Mouse (Mus musculus): ENCODE data around the gene Plcl2. TPM values are rescaled to one million over a fixed set of nuclear protein-coding genes. Genes with fewer than 3 reads are reported as not detected.

Gene Plcl2
- 7.3 and 7.8 TPM in 2 replicates for polyA plus RNA-seq (2014; fragmentation: Nextera tagmentation; extraction: Ambion mirVana)

DNA sequence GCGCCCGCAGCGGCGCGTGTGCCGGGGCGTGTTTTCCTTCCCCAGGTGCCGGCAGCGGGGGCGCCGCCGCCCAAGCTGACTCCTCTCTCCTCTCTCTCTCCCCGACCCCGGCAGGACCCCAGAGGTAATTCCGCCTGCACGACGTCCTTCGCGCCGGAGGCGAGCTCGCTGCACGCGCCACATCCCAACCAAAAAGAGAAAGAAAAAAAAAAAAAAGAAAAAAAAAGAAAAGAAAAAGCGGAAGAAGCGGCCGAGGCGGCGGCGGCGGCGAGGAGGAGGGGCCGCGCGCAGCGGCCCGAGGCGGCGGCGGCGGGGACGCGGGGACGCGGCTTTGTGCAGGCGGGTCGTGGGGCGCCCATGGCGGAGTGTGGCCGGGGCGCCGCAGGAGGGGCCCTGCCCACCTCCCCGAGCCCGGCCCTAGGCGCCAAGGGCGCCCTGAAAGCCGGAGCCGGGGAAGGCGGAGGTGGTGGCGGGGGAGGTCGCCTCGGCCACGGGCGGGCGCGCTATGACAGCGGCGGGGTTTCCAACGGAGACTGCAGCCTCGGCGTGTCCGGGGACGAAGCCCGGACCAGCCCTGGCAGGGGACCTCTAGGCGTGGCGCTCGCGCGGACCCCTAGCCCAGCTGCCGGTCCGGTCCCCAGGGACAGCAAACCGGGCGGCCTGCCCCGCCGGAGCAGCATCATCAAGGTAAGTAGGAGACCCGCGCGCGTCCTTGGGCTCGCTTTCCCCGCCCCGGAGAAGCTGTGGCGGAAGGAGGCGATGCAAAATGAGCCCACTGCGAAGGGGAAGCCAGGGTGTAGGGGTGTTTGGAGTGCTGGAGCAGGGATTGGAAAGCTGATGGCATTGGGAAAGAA is at the start of gene Plcl2:
TSS of gene Plcl2 (plus strand) at position 153 of the 854 bp plus-strand sequence.
- DNase-seq (ENCODE audit: low spot score), result peak; percentile 60
- ATAC-seq (replicated peaks; ENCODE audit: insufficient number of reproducible peaks, low FRiP score, low TSS enrichment, low read depth), result peak; percentile 70
- WGBS, result under 1% methylated on average over 69 of the region's 95 CpGs
- H3K27me3 ChIP-seq (ENCODE audit: control insufficient read depth, insufficient read depth, low read length), result no peaks in the 10 kb centered on the region
- H3K27ac ChIP-seq (replicated peaks; ENCODE audit: low read depth, low read length), result peak within 1 kb of the TSS; percentile 71
- peaks cover 2% of the 10 kb centered on the region; the same call in 1 of the 2 replicates for H3K4me1 ChIP-seq (ENCODE audit: control insufficient read depth, insufficient read depth, low read length)
- no peaks in the 10 kb centered on the region for H3K9me3 ChIP-seq (replicated peaks; ENCODE audit: control insufficient read depth, low read length)
- peak within 1 kb of the TSS; percentile 89 for H3K9ac ChIP-seq (replicated peaks; ENCODE audit: low read length)
- peak within 1 kb of the TSS; percentile 55 for H3K4me2 ChIP-seq (ENCODE audit: low read depth, low read length)
- peak within 1 kb of the TSS; percentile 78 for H3K4me3 ChIP-seq (ENCODE audit: low read depth, low read length)
- no peaks in the 10 kb centered on the region for H3K36me3 ChIP-seq (replicated peaks; ENCODE audit: control insufficient read depth, insufficient read depth, low read depth, low read length)

DNA sequence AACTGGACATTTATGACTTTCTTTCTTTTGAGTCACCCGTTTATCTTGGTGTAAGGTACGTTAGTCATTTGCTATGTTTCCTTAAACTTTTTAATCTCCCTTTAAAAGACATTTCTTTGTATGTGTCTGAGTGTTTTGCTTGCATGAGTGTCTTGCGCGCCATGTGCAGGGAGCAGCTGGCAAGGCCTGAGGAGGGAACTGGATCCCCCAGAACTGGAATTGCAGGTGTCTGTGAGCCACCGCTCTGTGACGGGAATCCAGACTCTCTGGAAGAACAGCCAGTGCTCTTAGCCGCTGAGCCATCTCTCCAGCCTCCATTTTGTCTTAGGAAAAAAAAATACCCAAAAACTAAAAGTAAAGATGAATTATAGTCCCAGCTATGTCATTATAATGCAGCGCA is 48.9 kb upstream of the Plcl2 start:
- peak; percentile 5 for DNase-seq (ENCODE audit: low spot score)
- Histone ChIP-seq H3K27ac (replicated peaks; ENCODE audit: low read depth, low read length) (no peak overlapping the region), H3K4me3 (ENCODE audit: low read depth, low read length) (no peak overlapping the region), H3K4me1 (ENCODE audit: control insufficient read depth, insufficient read depth, low read length) (no peaks in the 10 kb centered on the region), H3K9ac (replicated peaks; ENCODE audit: low read length) (no peak overlapping the region), H3K4me2 (ENCODE audit: low read depth, low read length) (no peak overlapping the region), H3K9me3 (replicated peaks; ENCODE audit: control insufficient read depth, low read length) (no peaks in the 10 kb centered on the region), H3K36me3 (replicated peaks; ENCODE audit: control insufficient read depth, insufficient read depth, low read depth, low read length) (no peaks in the 10 kb centered on the region), H3K27me3 (ENCODE audit: control insufficient read depth, insufficient read depth, low read length) (no peaks in the 10 kb centered on the region)
- ATAC-seq (replicated peaks; ENCODE audit: insufficient number of reproducible peaks, low FRiP score, low TSS enrichment, low read depth), result no peak
- 80% methylated on average over 8 of the region's 8 CpGs for WGBS

DNA sequence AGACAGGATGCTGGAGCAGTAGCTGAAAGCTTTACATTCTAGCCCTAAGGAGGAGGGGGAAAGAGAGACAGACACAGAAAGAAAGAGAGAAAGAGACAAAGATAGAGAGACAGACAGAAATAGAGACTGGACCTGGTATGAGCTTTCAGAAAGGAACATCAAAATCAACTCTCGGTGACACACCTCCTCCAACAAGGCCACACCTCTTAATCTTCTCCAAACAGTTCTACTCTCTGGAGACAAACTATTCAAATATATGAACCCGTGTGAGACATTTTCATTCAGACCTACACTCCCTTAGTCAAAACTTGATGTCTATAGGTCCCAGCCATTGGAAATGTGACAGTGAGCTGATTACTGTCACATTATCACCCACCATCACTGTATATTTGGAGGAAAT is 41.8 kb upstream of the Plcl2 start:
- WGBS, result 81% methylated on average over 2 of the region's 2 CpGs
- no peak for DNase-seq (ENCODE audit: low spot score)
- no peak overlapping the region for H3K4me3 ChIP-seq (ENCODE audit: low read depth, low read length)

DNA sequence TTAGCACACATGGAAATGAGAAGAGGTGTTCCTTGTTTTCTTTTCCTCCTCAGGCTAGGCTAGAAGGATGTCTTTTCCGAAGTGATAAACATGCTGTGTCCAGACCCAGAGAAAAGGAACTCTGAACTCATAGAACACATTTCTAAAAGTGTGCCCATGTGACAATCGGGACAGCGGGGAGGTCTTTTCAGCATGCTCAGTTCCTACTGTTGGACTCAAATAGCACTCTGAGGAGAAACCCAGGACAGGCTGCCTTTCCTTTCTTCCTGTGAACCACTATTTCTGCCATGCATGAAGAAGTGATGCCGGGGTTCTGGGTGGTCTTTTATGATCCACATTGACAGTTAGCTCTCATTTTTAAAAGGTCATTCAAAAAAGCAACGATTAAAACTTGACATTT is 40.1 kb upstream of the Plcl2 start:
- H3K27me3 ChIP-seq (ENCODE audit: control insufficient read depth, insufficient read depth, low read length), result no peaks in the 10 kb centered on the region
- ATAC-seq (replicated peaks; ENCODE audit: insufficient number of reproducible peaks, low FRiP score, low TSS enrichment, low read depth) (no peak), DNase-seq (ENCODE audit: low spot score) (no peak)
- H3K4me1 ChIP-seq (ENCODE audit: control insufficient read depth, insufficient read depth, low read length), result peaks cover 4% of the 10 kb centered on the region; the same call in 1 of the 2 replicates
- H3K27ac ChIP-seq (replicated peaks; ENCODE audit: low read depth, low read length), result no peak overlapping the region
- H3K4me2 ChIP-seq (ENCODE audit: low read depth, low read length), result no peak overlapping the region
- no peaks in the 10 kb centered on the region for H3K9me3 ChIP-seq (replicated peaks; ENCODE audit: control insufficient read depth, low read length)
- no peak overlapping the region for H3K9ac ChIP-seq (replicated peaks; ENCODE audit: low read length)
- no peak overlapping the region for H3K4me3 ChIP-seq (ENCODE audit: low read depth, low read length)
- 80% methylated on average over 5 of the region's 5 CpGs for WGBS
- no peaks in the 10 kb centered on the region for H3K36me3 ChIP-seq (replicated peaks; ENCODE audit: control insufficient read depth, insufficient read depth, low read depth, low read length)

More for the DNA sequence above, 41.8 kb upstream of the Plcl2 start:
- H3K4me1 ChIP-seq (ENCODE audit: control insufficient read depth, insufficient read depth, low read length), result peaks cover 4% of the 10 kb centered on the region; the same call in 1 of the 2 replicates
- no peak overlapping the region for H3K9ac ChIP-seq (replicated peaks; ENCODE audit: low read length)
- no peaks in the 10 kb centered on the region for H3K36me3 ChIP-seq (replicated peaks; ENCODE audit: control insufficient read depth, insufficient read depth, low read depth, low read length)
- no peak for ATAC-seq (replicated peaks; ENCODE audit: insufficient number of reproducible peaks, low FRiP score, low TSS enrichment, low read depth)
- no peaks in the 10 kb centered on the region for H3K27me3 ChIP-seq (ENCODE audit: control insufficient read depth, insufficient read depth, low read length)
- no peak overlapping the region for H3K4me2 ChIP-seq (ENCODE audit: low read depth, low read length)
- H3K27ac ChIP-seq (replicated peaks; ENCODE audit: low read depth, low read length), result no peak overlapping the region
- no peaks in the 10 kb centered on the region for H3K9me3 ChIP-seq (replicated peaks; ENCODE audit: control insufficient read depth, low read length)

DNA sequence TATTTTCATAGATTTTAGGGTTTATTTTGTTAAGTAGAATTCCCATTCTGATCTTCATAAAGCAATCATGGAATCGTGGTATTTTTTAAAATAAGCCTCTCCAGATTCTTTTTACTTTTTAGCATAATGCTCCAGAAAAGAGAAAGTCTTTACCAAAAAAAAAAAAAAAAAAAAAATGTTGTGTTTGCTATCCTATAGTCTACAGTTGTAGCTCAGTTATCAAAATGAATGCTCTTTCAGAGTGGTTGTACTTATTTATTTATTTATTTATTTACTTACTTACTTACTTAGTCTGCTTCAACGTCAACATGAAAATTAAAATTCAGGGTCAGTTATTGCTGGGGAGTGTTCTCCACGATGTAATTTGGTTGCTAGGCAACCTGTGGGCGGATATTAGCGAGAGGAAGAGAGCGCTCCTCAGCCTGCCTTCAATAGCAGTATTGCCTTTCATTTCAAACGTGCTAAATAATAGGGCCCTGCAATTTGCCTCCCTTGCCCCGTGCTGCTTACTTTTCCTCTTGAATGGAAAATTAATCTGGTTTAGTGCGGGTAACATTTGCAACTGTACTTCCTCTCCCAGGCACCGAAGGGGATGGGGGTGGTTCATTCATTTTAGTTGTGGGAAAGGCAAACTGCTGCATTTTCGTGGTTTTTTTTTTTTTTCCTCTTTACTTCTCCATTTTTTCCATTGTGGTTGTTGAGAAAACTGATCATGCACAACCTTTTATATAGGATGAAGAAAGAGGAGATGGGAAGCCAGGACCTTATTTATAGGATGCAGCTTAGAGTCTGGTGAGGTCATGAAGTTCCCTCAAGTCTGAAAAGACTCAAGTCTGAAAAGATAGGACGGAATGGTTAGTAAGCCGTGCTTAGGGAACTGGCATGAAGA is 39.4 kb upstream of the Plcl2 start:
- no peak overlapping the region for H3K4me3 ChIP-seq (ENCODE audit: low read depth, low read length)
- H3K36me3 ChIP-seq (replicated peaks; ENCODE audit: control insufficient read depth, insufficient read depth, low read depth, low read length), result no peaks in the 10 kb centered on the region
- ATAC-seq (replicated peaks; ENCODE audit: insufficient number of reproducible peaks, low FRiP score, low TSS enrichment, low read depth), result peak; percentile 86; the same call in 1 of the 2 replicates
- peak; percentile 84 for DNase-seq (ENCODE audit: low spot score)
- H3K9me3 ChIP-seq (replicated peaks; ENCODE audit: control insufficient read depth, low read length), result no peaks in the 10 kb centered on the region
- no peak overlapping the region for H3K9ac ChIP-seq (replicated peaks; ENCODE audit: low read length)
- H3K4me2 ChIP-seq (ENCODE audit: low read depth, low read length), result 0 out of 2 replicates have a peak overlapping the region, but pooled peaks have one; percentile 1
- 29% methylated on average over 13 of the region's 13 CpGs for WGBS
- no peaks in the 10 kb centered on the region for H3K27me3 ChIP-seq (ENCODE audit: control insufficient read depth, insufficient read depth, low read length)
- H3K4me1 ChIP-seq (ENCODE audit: control insufficient read depth, insufficient read depth, low read length), result peaks cover 4% of the 10 kb centered on the region; the same call in 1 of the 2 replicates
- H3K27ac ChIP-seq (replicated peaks; ENCODE audit: low read depth, low read length), result peak overlapping the region; percentile 52; the same call in 1 of the 2 replicates

DNA sequence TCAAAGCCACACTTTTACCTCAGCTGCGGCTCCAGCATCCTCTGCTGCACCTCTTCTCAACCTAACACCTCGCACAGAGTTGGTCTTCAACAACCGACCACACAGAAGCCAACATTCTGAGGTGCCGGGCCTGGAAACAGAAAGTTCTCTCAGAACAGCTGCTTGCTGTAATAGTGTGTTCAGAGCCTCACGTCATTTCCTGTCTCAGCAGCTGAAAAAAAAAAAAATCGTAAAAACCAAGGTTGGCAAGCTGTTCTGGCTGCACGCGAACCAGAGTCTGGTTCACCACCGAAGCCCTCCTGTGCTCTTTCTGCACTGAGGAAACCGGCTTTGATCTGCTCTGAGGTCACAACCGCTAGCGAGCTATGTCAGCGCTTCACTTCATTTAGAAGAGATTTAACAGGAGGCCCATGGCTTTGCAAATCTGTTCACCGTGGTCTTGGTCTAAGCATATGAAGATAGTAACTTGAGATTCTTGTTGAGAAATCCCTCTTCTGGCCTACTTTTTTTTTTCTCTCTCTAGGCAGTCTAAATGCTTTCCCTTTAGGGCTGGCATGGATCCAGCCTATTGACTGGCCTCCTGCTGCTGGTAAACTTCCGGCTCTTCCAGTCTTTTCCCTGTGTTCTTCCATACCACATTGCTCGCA is 38.6 kb upstream of the Plcl2 start:
- 30% methylated on average over 16 of the region's 16 CpGs for WGBS
- no peak overlapping the region for H3K9ac ChIP-seq (replicated peaks; ENCODE audit: low read length)
- H3K4me3 ChIP-seq (ENCODE audit: low read depth, low read length), result no peak overlapping the region
- no peaks in the 10 kb centered on the region for H3K36me3 ChIP-seq (replicated peaks; ENCODE audit: control insufficient read depth, insufficient read depth, low read depth, low read length)
- H3K27me3 ChIP-seq (ENCODE audit: control insufficient read depth, insufficient read depth, low read length), result no peaks in the 10 kb centered on the region
- peak overlapping the region; percentile 52; the same call in 1 of the 2 replicates for H3K27ac ChIP-seq (replicated peaks; ENCODE audit: low read depth, low read length)
- ATAC-seq (replicated peaks; ENCODE audit: insufficient number of reproducible peaks, low FRiP score, low TSS enrichment, low read depth) (no peak), DNase-seq (ENCODE audit: low spot score) (peak; percentile 70)
- peaks cover 4% of the 10 kb centered on the region; the same call in 1 of the 2 replicates for H3K4me1 ChIP-seq (ENCODE audit: control insufficient read depth, insufficient read depth, low read length)
- peak overlapping the region; percentile 19; the same call in 1 of the 2 replicates for H3K4me2 ChIP-seq (ENCODE audit: low read depth, low read length)
- H3K9me3 ChIP-seq (replicated peaks; ENCODE audit: control insufficient read depth, low read length), result no peaks in the 10 kb centered on the region

DNA sequence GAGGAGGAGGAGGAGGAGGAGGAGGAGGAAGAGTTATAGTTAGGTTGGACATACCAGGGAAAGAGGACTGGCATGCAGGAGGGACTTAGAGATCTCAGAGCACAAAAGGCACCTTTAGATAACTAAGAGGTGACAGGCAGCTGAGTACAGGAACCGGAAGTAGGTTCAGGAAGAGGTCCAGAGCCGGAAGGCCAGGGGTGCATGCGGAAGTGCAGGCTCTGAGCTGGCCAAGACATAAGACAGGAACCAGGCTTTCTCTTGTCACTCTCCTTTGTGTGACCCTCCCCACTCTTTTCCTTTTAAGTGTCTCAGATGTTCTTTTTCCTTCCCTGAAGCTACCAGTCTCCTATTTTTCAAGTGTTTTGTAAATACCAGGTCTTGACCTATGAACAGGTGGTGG is 38.0 kb upstream of the Plcl2 start:
- H3K9me3 ChIP-seq (replicated peaks; ENCODE audit: control insufficient read depth, low read length), result no peaks in the 10 kb centered on the region
- ATAC-seq (replicated peaks; ENCODE audit: insufficient number of reproducible peaks, low FRiP score, low TSS enrichment, low read depth) (0 out of 2 replicates have a peak, but pooled peaks have one; percentile 24), DNase-seq (ENCODE audit: low spot score) (peak; percentile 10)
- 64% methylated on average over 3 of the region's 3 CpGs for WGBS
- no peaks in the 10 kb centered on the region for H3K36me3 ChIP-seq (replicated peaks; ENCODE audit: control insufficient read depth, insufficient read depth, low read depth, low read length)
- peaks cover 4% of the 10 kb centered on the region; the same call in 1 of the 2 replicates for H3K4me1 ChIP-seq (ENCODE audit: control insufficient read depth, insufficient read depth, low read length)
- H3K27me3 ChIP-seq (ENCODE audit: control insufficient read depth, insufficient read depth, low read length), result no peaks in the 10 kb centered on the region
- H3K4me3 ChIP-seq (ENCODE audit: low read depth, low read length), result no peak overlapping the region
- H3K27ac ChIP-seq (replicated peaks; ENCODE audit: low read depth, low read length), result no peak overlapping the region
- no peak overlapping the region for H3K4me2 ChIP-seq (ENCODE audit: low read depth, low read length)
- H3K9ac ChIP-seq (replicated peaks; ENCODE audit: low read length), result no peak overlapping the region

Measured in embryonic facial prominence, embryonic 11.5 days (tissue).